Mouse (Mus musculus) frontal cortex, postnatal 36 days (tissue): ENCODE data around the gene Olfr552.
"Not testable (repeated sequence)": the region's sequence is repeated elsewhere in the genome, so short reads cannot be mapped to it uniquely, and the experiment has no call there.

Experiments
- DNase-seq, 2 experiments: peaks; one replicate each; pipeline ENCODE4 v3.0.0; 2022; ENCODE audit warnings: low spot score in 2 of 2

Gene Olfr552

GRCm38 (mm10) chr7:102597378-102598031, at the start of gene Olfr552:
TSS of gene Olfr552 (plus strand) at chr7:102597770.
- DNase-seq = no peak

GRCm38 (mm10) chr7:102549570-102549969, 48.0 kb upstream of the Olfr552 start, which contains the start of gene Olfr549:
TSS of gene Olfr549 (plus strand) at chr7:102549870.
- DNase-seq = no peak

- DNase-seq = no peak
Observed at GRCm38 (mm10) chr7:102553279-102553678, 44.3 kb upstream of the Olfr552 start.

- DNase-seq = peak; percentile 41 to 43
Observed at GRCm38 (mm10) chr7:102564999-102565997, 32.3 kb upstream of the Olfr552 start, which contains the start of gene Trim21. TSS of gene Trim21 (minus strand) at chr7:102565486.

GRCm38 (mm10) chr7:102566219-102566618, 31.4 kb upstream of the Olfr552 start:
- DNase-seq = no peak

- DNase-seq = peak in 1 of 2 experiments; percentile 4
Observed at GRCm38 (mm10) chr7:102571142-102571541, 26.4 kb upstream of the Olfr552 start, which contains the start of gene Olfr550. TSS of gene Olfr550 (plus strand) at chr7:102571442.

GRCm38 (mm10) chr7:102573174-102573830, 24.3 kb upstream of the Olfr552 start:
- no peak for DNase-seq

GRCm38 (mm10) chr7:102575998-102576397, 21.6 kb upstream of the Olfr552 start:
- no peak for DNase-seq

GRCm38 (mm10) chr7:102591786-102592185, 5.8 kb upstream of the Olfr552 start, which contains the start of gene Olfr551:
TSS of gene Olfr551 (minus strand) at chr7:102591886.
- DNase-seq = no peak

GRCm38 (mm10) chr7:102618118-102618517, 20.5 kb downstream of the Olfr552 start, which contains the start of gene Olfr553:
TSS of gene Olfr553 (minus strand) at chr7:102618218.
- DNase-seq = no peak

- DNase-seq = no peak
Observed at GRCm38 (mm10) chr7:102619608-102620007, 22.0 kb downstream of the Olfr552 start.

- DNase-seq = not testable (repeated sequence)
Observed at GRCm38 (mm10) chr7:102620368-102620767, 22.8 kb downstream of the Olfr552 start.

GRCm38 (mm10) chr7:102636665-102637064, 39.1 kb downstream of the Olfr552 start:
- peak; percentile 4 to 39 for DNase-seq

- DNase-seq = no peak
Observed at GRCm38 (mm10) chr7:102638132-102638531, 40.6 kb downstream of the Olfr552 start, which contains the start of gene Olfr554. TSS of gene Olfr554 (plus strand) at chr7:102638432.

GRCm38 (mm10) chr7:102644945-102645344, 47.4 kb downstream of the Olfr552 start:
- DNase-seq = not testable (repeated sequence)
